Mouse (Mus musculus) myocyte (in vitro differentiated cells): ENCODE measurements at regions not wholly inside any gene's neighbourhood (a gene's known extent, or its start where the extent isn't known, plus 50 kb on each side); places are given as distances from the start of the nearest gene placed in this dataset.

Source experiments
- H3K27me3 ChIP-seq: one replicate; pipeline ENCODE4 v1.6.1; 2011; ENCODE audit not compliant: control insufficient read depth, insufficient read depth, insufficient read length
- H3K36me3 ChIP-seq: one replicate; pipeline ENCODE4 v1.6.1; 2011; ENCODE audit not compliant: control insufficient read depth, insufficient read depth
- H3K4me2 ChIP-seq: one replicate; pipeline ENCODE4 v1.6.1; 2011; ENCODE audit warnings: low read depth, control low read depth
- H3K4me3 ChIP-seq: one replicate; pipeline ENCODE4 v1.5.1; 2011; ENCODE audit warnings: mild to moderate bottlenecking, control low read depth, moderate library complexity
- H3K79me2 ChIP-seq: one replicate; pipeline ENCODE4 v1.6.1; 2011; ENCODE audit not compliant: control insufficient read depth, insufficient read depth
- H3ac ChIP-seq: one replicate; pipeline ENCODE4 v1.6.1; 2011; ENCODE audit not compliant: control insufficient read depth, insufficient read length
- CEBPB ChIP-seq: IDR thresholded peaks from 2 replicates; pipeline ENCODE4 v1.6.1; 2011; ENCODE audit warnings: mild to moderate bottlenecking, moderate library complexity; ENCODE audit not compliant: poor library complexity, insufficient read depth, severe bottlenecking
- E2F4 ChIP-seq: IDR thresholded peaks from one replicate; pipeline ENCODE4 v1.6.1; 2011; ENCODE audit warnings: mild to moderate bottlenecking, control low read depth, moderate library complexity; ENCODE audit not compliant: insufficient read depth
- MAX ChIP-seq: IDR thresholded peaks from one replicate; pipeline ENCODE4 v1.6.1; 2011; ENCODE audit warnings: low read depth, mild to moderate bottlenecking, control low read depth
- MYOD1 ChIP-seq, 3 experiments: IDR thresholded peaks; one replicate each; pipeline ENCODE4 v1.6.1; 2011; ENCODE audit warnings: control low read depth in 2 of 3, low read depth in 2 of 3, mild to moderate bottlenecking in 2 of 3, moderate library complexity in 1 of 3; ENCODE audit not compliant: insufficient read length in 2 of 3, control insufficient read depth in 1 of 3
- MYOG ChIP-seq, 3 experiments: IDR thresholded peaks; one replicate each; pipeline ENCODE4 v1.6.1; 2011; ENCODE audit warnings: control low read depth in 2 of 3, low read depth in 2 of 3, mild to moderate bottlenecking in 2 of 3; ENCODE audit not compliant: insufficient read length in 2 of 3, control insufficient read depth in 1 of 3, insufficient read depth in 1 of 3
- POLR2A ChIP-seq: IDR thresholded peaks from one replicate; pipeline ENCODE4 v1.6.1; 2011; ENCODE audit warnings: low read depth, mild to moderate bottlenecking, control low read depth, moderate library complexity; ENCODE audit not compliant: insufficient read length
- POLR2AphosphoS2 ChIP-seq: IDR thresholded peaks from one replicate; pipeline ENCODE4 v1.6.1; 2011; ENCODE audit warnings: low read depth, control low read depth; ENCODE audit not compliant: insufficient read length
- REST ChIP-seq: IDR thresholded peaks from one replicate; pipeline ENCODE4 v1.6.1; 2011; ENCODE audit warnings: mild to moderate bottlenecking, control low read depth, moderate library complexity; ENCODE audit not compliant: insufficient read depth, insufficient read length
- SRF ChIP-seq: IDR thresholded peaks from one replicate; pipeline ENCODE4 v1.6.1; 2011; ENCODE audit warnings: low read depth; ENCODE audit not compliant: control insufficient read depth, insufficient read length
- TCF12 ChIP-seq: IDR thresholded peaks from one replicate; pipeline ENCODE4 v1.6.1; 2011; ENCODE audit warnings: mild to moderate bottlenecking, control low read depth; ENCODE audit not compliant: poor library complexity, insufficient read depth, severe bottlenecking
- TCF3 ChIP-seq: IDR thresholded peaks from one replicate; pipeline ENCODE4 v1.6.1; 2011; ENCODE audit warnings: low read depth, control low read depth; ENCODE audit not compliant: insufficient read length
- USF1 ChIP-seq: IDR thresholded peaks from one replicate; pipeline ENCODE4 v1.6.1; 2011; ENCODE audit warnings: low read depth, mild to moderate bottlenecking, control low read depth, moderate library complexity

DNA sequence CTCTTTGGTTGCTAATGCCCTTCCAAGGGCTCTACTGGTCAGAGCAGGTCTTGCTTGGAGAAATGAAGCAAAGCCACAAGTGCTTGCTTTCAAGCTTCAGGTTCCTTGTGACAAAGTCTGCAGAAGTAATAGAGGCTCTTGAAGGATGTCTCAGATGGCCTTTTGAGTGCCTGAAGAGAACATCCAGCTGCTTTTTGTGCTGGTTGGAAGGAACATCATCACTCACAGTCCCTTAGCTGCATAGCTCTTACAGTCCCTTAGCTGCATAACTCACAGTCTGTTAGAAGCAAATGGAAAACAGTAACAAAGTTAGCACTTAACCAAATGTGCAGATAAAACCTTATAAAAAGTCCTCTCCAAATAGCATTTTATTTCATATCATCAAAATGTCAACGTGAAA, 241.6 kb downstream of the Cd109 start:
- Histone ChIP-seq H3K36me3 (no peaks in the 10 kb centered on the region), H3K4me2 (no peak overlapping the region), H3ac (no peak overlapping the region), H3K4me3 (no peak overlapping the region), H3K79me2 (no peaks in the 10 kb centered on the region), H3K27me3 (no peaks in the 10 kb centered on the region)
- TF ChIP-seq POLR2AphosphoS2 (no peak), E2F4 (no peak), TCF12 (no peak), MAX (no peak), POLR2A (no peak), MYOD1 (IDR thresholded peaks at IDR 0.05; ENCODE audit: control insufficient read depth in 1 of 3, insufficient read length in 2 of 3, low read depth in 2 of 3) (no peak), USF1 (no peak), SRF (no peak), REST (no peak), CEBPB (no peak), MYOG (IDR thresholded peaks at IDR 0.05; ENCODE audit: control insufficient read depth in 1 of 3, insufficient read depth in 1 of 3, insufficient read length in 2 of 3, low read depth in 2 of 3) (no peak), TCF3 (no peak)

DNA sequence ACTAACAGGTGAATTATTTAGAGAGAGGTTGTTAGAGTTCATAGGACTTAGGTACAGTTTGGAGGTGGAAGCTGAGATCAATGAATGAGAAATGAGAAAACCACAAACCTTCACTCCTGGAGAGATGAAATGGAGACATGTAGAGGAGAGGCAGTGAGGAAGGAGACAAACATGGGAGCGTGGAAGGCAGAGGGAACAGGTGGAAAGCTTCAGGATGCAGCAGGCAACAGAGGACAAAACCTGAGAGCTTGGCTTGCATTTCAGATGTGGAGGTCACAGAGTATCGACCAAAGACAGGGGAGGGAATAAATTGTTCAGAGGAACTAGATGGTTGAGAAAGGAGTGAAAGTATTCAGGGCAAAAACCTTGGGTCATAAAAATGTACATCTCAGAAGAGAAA, 244.6 kb downstream of the Cd109 start:
- no peak overlapping the region for H3ac ChIP-seq
- no peak for TF ChIP-seq CEBPB
- no peak for TF ChIP-seq USF1
- TF ChIP-seq REST: no peak
- H3K36me3 ChIP-seq: no peaks in the 10 kb centered on the region
- no peak overlapping the region for H3K4me2 ChIP-seq
- no peak overlapping the region for H3K4me3 ChIP-seq
- H3K79me2 ChIP-seq: no peaks in the 10 kb centered on the region
- H3K27me3 ChIP-seq: no peaks in the 10 kb centered on the region

DNA sequence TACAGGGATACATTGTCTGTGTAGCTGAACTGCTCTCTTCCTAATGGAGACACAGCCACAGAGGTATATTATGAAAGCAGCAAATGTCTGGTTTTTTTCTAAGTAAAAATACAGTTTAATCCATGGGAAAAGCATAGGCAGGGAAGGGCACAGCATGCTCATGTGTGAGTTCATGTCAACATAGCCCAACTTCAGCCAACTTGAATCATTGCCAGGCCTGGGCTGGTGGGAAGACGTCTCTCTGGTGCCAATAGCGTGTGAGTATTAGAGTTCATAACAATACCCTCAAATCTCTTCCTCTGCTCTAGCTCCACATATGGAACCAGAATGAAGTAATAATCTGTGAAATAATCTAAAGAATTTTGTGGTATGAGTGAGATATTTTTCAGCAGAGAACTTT, 257.2 kb downstream of the Cd109 start:
- Histone ChIP-seq H3K79me2 (no peaks in the 10 kb centered on the region), H3K4me3 (no peak overlapping the region), H3ac (no peak overlapping the region), H3K36me3 (no peaks in the 10 kb centered on the region), H3K4me2 (no peak overlapping the region), H3K27me3 (no peaks in the 10 kb centered on the region)
- TF ChIP-seq E2F4 (no peak), POLR2AphosphoS2 (no peak), CEBPB (no peak), MYOG (IDR thresholded peaks at IDR 0.05; ENCODE audit: control insufficient read depth in 1 of 3, insufficient read depth in 1 of 3, insufficient read length in 2 of 3, low read depth in 2 of 3) (no peak), POLR2A (no peak), TCF12 (no peak), REST (no peak), MAX (no peak), MYOD1 (IDR thresholded peaks at IDR 0.05; ENCODE audit: control insufficient read depth in 1 of 3, insufficient read length in 2 of 3, low read depth in 2 of 3) (no peak), USF1 (no peak), TCF3 (no peak)

DNA sequence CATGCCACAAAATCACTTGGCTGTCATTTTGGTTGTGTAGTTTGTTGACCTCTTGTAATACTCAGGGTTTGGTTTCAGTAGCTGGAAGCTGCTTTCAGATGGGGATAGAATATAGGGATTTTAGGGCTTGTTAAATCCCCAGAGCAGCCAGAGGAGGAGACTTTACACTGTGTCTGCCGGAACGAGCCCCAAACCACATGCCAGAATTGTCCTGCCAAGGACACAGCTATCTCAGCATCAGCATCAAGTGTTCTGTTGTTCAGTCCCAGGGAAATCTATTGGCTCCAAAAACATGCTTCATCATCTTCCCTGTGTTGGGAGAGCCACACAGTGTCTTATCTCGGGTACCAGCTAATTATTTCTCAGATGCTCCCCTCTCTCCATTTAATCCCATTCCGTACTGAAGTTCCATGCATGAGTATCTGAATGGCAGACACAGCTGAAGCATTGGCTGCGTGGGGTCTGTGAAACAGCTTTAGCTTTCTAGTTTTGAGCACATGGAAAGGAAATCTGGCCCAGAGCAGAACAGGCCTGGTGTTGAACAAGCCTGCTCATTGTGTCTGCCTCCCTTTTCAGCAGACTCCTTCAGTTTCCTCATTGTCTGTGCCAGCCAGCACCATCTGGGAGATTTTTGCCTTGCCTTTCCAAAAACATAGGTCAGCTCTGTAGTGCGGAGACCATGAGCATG, 264.8 kb downstream of the Cd109 start:
- Histone ChIP-seq H3ac (no peak overlapping the region), H3K4me2 (no peak overlapping the region), H3K36me3 (no peaks in the 10 kb centered on the region), H3K79me2 (no peaks in the 10 kb centered on the region), H3K4me3 (no peak overlapping the region), H3K27me3 (no peaks in the 10 kb centered on the region)
- TF ChIP-seq SRF (no peak), E2F4 (no peak)

DNA sequence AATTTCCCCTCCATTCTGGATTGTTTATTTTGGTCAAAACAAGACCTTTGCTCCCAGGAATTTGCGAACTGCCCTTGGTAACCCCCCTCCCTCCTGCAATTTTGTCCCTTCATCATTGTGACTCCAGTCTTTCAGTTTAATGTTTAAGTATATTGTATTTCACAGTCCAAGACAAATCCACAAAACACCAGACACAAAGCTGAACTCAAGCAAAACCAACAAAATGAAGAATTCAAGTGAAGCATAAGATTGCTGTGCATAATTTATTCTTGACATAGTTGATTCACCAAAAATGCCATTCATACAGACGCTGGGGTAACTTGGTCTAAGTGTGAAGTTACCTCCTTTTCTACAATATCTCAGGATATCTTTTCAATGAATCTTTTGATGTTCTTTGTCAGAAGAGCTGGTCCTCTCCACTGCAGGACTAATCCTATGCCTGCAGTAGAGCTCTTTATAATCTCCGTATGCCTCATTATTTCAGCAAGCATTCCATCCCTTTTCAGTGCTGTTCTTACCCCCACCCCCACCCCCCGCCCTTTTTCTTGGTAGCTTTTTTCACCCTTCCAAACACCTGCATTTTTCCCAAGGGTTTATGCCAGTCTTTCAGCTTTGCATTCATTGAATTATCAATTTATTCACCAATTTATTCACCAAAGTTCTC, 265.4 kb downstream of the Cd109 start:
- no peaks in the 10 kb centered on the region for H3K79me2 ChIP-seq
- H3K4me2 ChIP-seq: no peak overlapping the region
- TF ChIP-seq MYOD1 (IDR thresholded peaks at IDR 0.05; ENCODE audit: control insufficient read depth in 1 of 3, insufficient read length in 2 of 3, low read depth in 2 of 3) (no peak), POLR2A (no peak), MYOG (IDR thresholded peaks at IDR 0.05; ENCODE audit: control insufficient read depth in 1 of 3, insufficient read depth in 1 of 3, insufficient read length in 2 of 3, low read depth in 2 of 3) (no peak)
- no peaks in the 10 kb centered on the region for H3K36me3 ChIP-seq
- H3ac ChIP-seq: no peak overlapping the region
- no peaks in the 10 kb centered on the region for H3K27me3 ChIP-seq
- no peak overlapping the region for H3K4me3 ChIP-seq
